30 mouse cellular contexts compared by ENCODE assay signal in the genomic region with DNA sequence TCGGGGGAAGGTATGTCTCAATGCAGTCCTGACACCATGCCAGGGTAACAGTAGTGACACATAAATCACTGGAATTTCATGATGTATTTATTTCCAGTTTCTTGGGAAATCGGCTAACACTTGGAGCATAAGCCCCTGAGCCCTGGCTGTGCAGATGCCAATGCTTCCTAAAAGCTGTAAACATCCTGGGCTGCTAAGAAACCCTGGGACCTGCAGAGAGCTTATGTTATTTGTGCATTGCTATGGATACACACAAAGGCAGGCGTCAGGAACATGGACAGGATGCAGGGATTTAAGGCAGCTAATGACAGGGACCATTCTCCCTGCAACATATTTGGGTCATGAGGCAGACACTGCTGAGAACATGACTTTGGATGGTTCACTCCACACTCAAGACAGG. TPM values are rescaled to one million over a fixed set of nuclear protein-coding genes. Genes with fewer than 3 reads are reported as not detected.
"Had no signal": no experiment of that assay in that cellular context is flagged by ENCODE, and none has a peak within 500 bp of the region (broad histone marks: within the 10 kb centered on the region; RNA-seq: fewer than 3 reads in every experiment).

No protein-coding gene starts in this region.

RNA-seq across cellular contexts. Expression of a gene that starts 9.0 kb away (rescaled TPM):
- polyA plus RNA-seq: cortical plate, adult 2 months had no signal

RNA-seq across cellular contexts. Expression of a gene that starts 15.7 kb away (rescaled TPM):
- total RNA-seq: common myeloid progenitor, adult 5-6 weeks; granulocyte monocyte progenitor cell, adult 5-6 weeks had no signal
- polyA plus RNA-seq: embryonic facial prominence, embryonic 10.5 days; erythroblast, embryonic 14.5 days had no signal

RNA-seq across cellular contexts. Expression of a gene that starts 23.1 kb away (rescaled TPM):
- total RNA-seq: common myeloid progenitor, adult 5-6 weeks; forebrain, postnatal 0 days; gastrocnemius, adult 18-20 months; gastrocnemius, adult 2 months; gastrocnemius, adult 8-10 months; gastrocnemius, postnatal 10 days; gastrocnemius, postnatal 14 days; gastrocnemius, postnatal 25 days; gastrocnemius, postnatal 36 days; gastrocnemius, postnatal 4 days; granulocyte monocyte progenitor cell, adult 5-6 weeks; heart, adult 18-20 months had no signal
- polyA plus RNA-seq: cerebellum, adult 2 months; cortical plate, adult 2 months; embryonic facial prominence, embryonic 10.5 days; embryonic facial prominence, embryonic 11.5 days; embryonic facial prominence, embryonic 12.5 days; embryonic facial prominence, embryonic 13.5 days; embryonic facial prominence, embryonic 14.5 days; embryonic facial prominence, embryonic 15.5 days; erythroblast, embryonic 14.5 days; forebrain, embryonic 10.5 days; forebrain, embryonic 11.5 days; forebrain, embryonic 12.5 days; forebrain, embryonic 13.5 days; forebrain, embryonic 14.5 days; forebrain, embryonic 15.5 days; forebrain, embryonic 16.5 days; forebrain, postnatal 0 days; frontal cortex, adult 2 months; gonadal fat pad, adult 2 months had no signal

RNA-seq across cellular contexts. Expression of a gene that starts 23.9 kb away (rescaled TPM):
- total RNA-seq: common myeloid progenitor, adult 5-6 weeks; forebrain, postnatal 0 days; gastrocnemius, adult 18-20 months; gastrocnemius, adult 2 months; gastrocnemius, adult 8-10 months; gastrocnemius, postnatal 10 days; gastrocnemius, postnatal 14 days; gastrocnemius, postnatal 25 days; gastrocnemius, postnatal 36 days; gastrocnemius, postnatal 4 days; granulocyte monocyte progenitor cell, adult 5-6 weeks; heart, adult 18-20 months had no signal
- polyA plus RNA-seq: cerebellum, adult 2 months; cortical plate, adult 2 months; embryonic facial prominence, embryonic 10.5 days; embryonic facial prominence, embryonic 11.5 days; embryonic facial prominence, embryonic 12.5 days; embryonic facial prominence, embryonic 13.5 days; embryonic facial prominence, embryonic 14.5 days; embryonic facial prominence, embryonic 15.5 days; erythroblast, embryonic 14.5 days; forebrain, embryonic 10.5 days; forebrain, embryonic 11.5 days; forebrain, embryonic 12.5 days; forebrain, embryonic 13.5 days; forebrain, embryonic 14.5 days; forebrain, embryonic 15.5 days; forebrain, embryonic 16.5 days; forebrain, postnatal 0 days; frontal cortex, adult 2 months; gonadal fat pad, adult 2 months had no signal

RNA-seq across cellular contexts. Expression of a gene that starts 60.0 kb away (rescaled TPM):
- total RNA-seq: common myeloid progenitor, adult 5-6 weeks; gastrocnemius, adult 18-20 months; gastrocnemius, adult 8-10 months; gastrocnemius, postnatal 25 days; gastrocnemius, postnatal 36 days; granulocyte monocyte progenitor cell, adult 5-6 weeks; heart, adult 18-20 months had no signal
- polyA plus RNA-seq: cerebellum, adult 2 months; embryonic facial prominence, embryonic 10.5 days; embryonic facial prominence, embryonic 11.5 days; embryonic facial prominence, embryonic 12.5 days; embryonic facial prominence, embryonic 13.5 days; erythroblast, embryonic 14.5 days; forebrain, embryonic 10.5 days; forebrain, embryonic 11.5 days; forebrain, embryonic 13.5 days; forebrain, embryonic 14.5 days; forebrain, embryonic 15.5 days; forebrain, embryonic 16.5 days; forebrain, postnatal 0 days had no signal
